Mouse (Mus musculus) liver, embryonic 16.5 days (tissue): ENCODE results near the gene Fyttd1. TPM values are rescaled to one million over a fixed set of nuclear protein-coding genes. Genes with fewer than 3 reads are reported as not detected.

Source experiments
- ATAC-seq: fragments of 200-750 bp; cut with Nextera tagmentation; 2 replicates; pipeline ENCODE4 v1.8.0; 2017; ENCODE audit warnings: low read depth, mild to moderate bottlenecking, moderate number of reproducible peaks, moderate library complexity
- H3K27ac ChIP-seq: fragments of 300-500 bp; sonication (generic); 2 replicates; pipeline ENCODE4 v1.5.1; 2014; ENCODE audit warnings: mild to moderate bottlenecking, low read length
- H3K27me3 ChIP-seq: fragments of 300-500 bp; sonication (generic); 2 replicates; pipeline ENCODE4 v1.6.1; 2014; ENCODE audit warnings: low read depth, low read length, mixed read lengths; ENCODE audit not compliant: control insufficient read depth, insufficient read depth
- H3K36me3 ChIP-seq: fragments of 300-500 bp; sonication (generic); 2 replicates; pipeline ENCODE4 v1.6.1; 2014; ENCODE audit warnings: mild to moderate bottlenecking; ENCODE audit not compliant: control insufficient read depth, insufficient read depth
- H3K4me1 ChIP-seq: fragments of 300-500 bp; sonication (generic); 2 replicates; pipeline ENCODE4 v1.6.1; 2014; ENCODE audit warnings: low read depth, low read length, mixed read lengths; ENCODE audit not compliant: control insufficient read depth
- H3K4me2 ChIP-seq: fragments of 300-500 bp; sonication (generic); 2 replicates; pipeline ENCODE4 v1.6.1; 2014; ENCODE audit warnings: low read depth, low read length, mixed read lengths
- H3K4me3 ChIP-seq: fragments of 300-500 bp; sonication (generic); 2 replicates; pipeline ENCODE4 v1.5.1; 2014; ENCODE audit warnings: low read depth, mild to moderate bottlenecking, low read length
- H3K9ac ChIP-seq: fragments of 300-500 bp; sonication (generic); 2 replicates; pipeline ENCODE4 v1.6.1; 2014; ENCODE audit warnings: low read depth, low read length
- H3K9me3 ChIP-seq: fragments of 300-500 bp; sonication (generic); replicated peaks from 2 replicates; pipeline ENCODE4 v1.6.1; 2016; ENCODE audit warnings: low read length; ENCODE audit not compliant: control insufficient read depth
- WGBS: fragments of 180-500 bp; shearing (Covaris S2); extraction: QIAGEN DNeasy Blood & Tissue Kit; methylation state at CpG from one replicate; pipeline ENCODE4 v1.1.7; 2014; ENCODE audit not compliant: insufficient replicate concordance; 5-methylcytosine and 5-hydroxymethylcytosine counted together
- polyA plus RNA-seq: library from polyadenylated mRNA; unstranded; fragments of >200 nt; fragmentation: Nextera tagmentation; extraction: Ambion mirVana; gene quantifications from 2 replicates; pipeline ENCODE4 v1.2.1, GENCODE M21; 2015

Gene Fyttd1
- polyA plus RNA-seq, 1 experiment from 2014 or later = 24.9 TPM

- no peak overlapping the region; the same call in none of the 2 replicates for H3K27ac ChIP-seq
- no peaks in the 10 kb centered on the region for H3K9me3 ChIP-seq
- no peaks in the 10 kb centered on the region for H3K27me3 ChIP-seq
- WGBS = 65% methylated on average over 3 of the region's 3 CpGs
- no peaks in the 10 kb centered on the region for H3K36me3 ChIP-seq
- no peak overlapping the region for H3K9ac ChIP-seq
- peaks cover 11% of the 10 kb centered on the region for H3K4me1 ChIP-seq
- H3K4me2 ChIP-seq = peak overlapping the region; percentile 11; the same call in 1 of the 2 replicates
- no peak for ATAC-seq
- no peak overlapping the region for H3K4me3 ChIP-seq
These were observed 1.5 kb upstream of the Fyttd1 start for GRCm38 (mm10) chr16:32875847-32876246.

GRCm38 (mm10) chr16:32876831-32877230, 469 bp upstream of the Fyttd1 start:
- Histone ChIP-seq H3K27ac (no peak overlapping the region; the same call in 1 of the 2 replicates), H3K9ac (peak overlapping the region; percentile 83; the same call in 1 of the 2 replicates), H3K9me3 (no peaks in the 10 kb centered on the region), H3K27me3 (no peaks in the 10 kb centered on the region), H3K4me1 (peaks cover 11% of the 10 kb centered on the region), H3K4me3 (peak overlapping the region; percentile 85), H3K36me3 (no peaks in the 10 kb centered on the region), H3K4me2 (peak overlapping the region; percentile 98)
- ATAC-seq = no peak
- 24% methylated on average over 9 of the region's 9 CpGs for WGBS

GRCm38 (mm10) chr16:32878157-32878598, 878 bp downstream of the Fyttd1 start:
- Histone ChIP-seq H3K4me3 (peak overlapping the region; percentile 85), H3K27me3 (no peaks in the 10 kb centered on the region), H3K4me2 (peak overlapping the region; percentile 98), H3K9me3 (no peaks in the 10 kb centered on the region), H3K9ac (peak overlapping the region; percentile 83), H3K4me1 (peaks cover 11% of the 10 kb centered on the region), H3K27ac (peak overlapping the region; percentile 33), H3K36me3 (no peaks in the 10 kb centered on the region)
- peak; percentile 6; the same call in 1 of the 2 replicates for ATAC-seq
- WGBS = under 1% methylated on average over 34 of the region's 34 CpGs

- H3K9ac ChIP-seq = no peak overlapping the region
- 64% methylated on average over 14 of the region's 14 CpGs for WGBS
These were observed 1.9 kb downstream of the Fyttd1 start for GRCm38 (mm10) chr16:32878972-32879926.

GRCm38 (mm10) chr16:32881538-32881937, 4.2 kb downstream of the Fyttd1 start:
- Histone ChIP-seq H3K9ac (no peak overlapping the region), H3K4me1 (peaks cover 11% of the 10 kb centered on the region), H3K4me2 (no peak overlapping the region), H3K9me3 (no peaks in the 10 kb centered on the region), H3K27ac (no peak overlapping the region), H3K27me3 (no peaks in the 10 kb centered on the region), H3K4me3 (no peak overlapping the region), H3K36me3 (no peaks in the 10 kb centered on the region)
- ATAC-seq = no peak
- WGBS = 75% methylated on average over 7 of the region's 7 CpGs

More at GRCm38 (mm10) chr16:32878972-32879926, 1.9 kb downstream of the Fyttd1 start:
- Histone ChIP-seq H3K27ac (no peak overlapping the region), H3K27me3 (no peaks in the 10 kb centered on the region), H3K9me3 (no peaks in the 10 kb centered on the region), H3K4me1 (peaks cover 11% of the 10 kb centered on the region), H3K36me3 (no peaks in the 10 kb centered on the region), H3K4me2 (peak overlapping the region; percentile 12; the same call in 1 of the 2 replicates), H3K4me3 (no peak overlapping the region)
- no peak for ATAC-seq

- no peak overlapping the region for H3K4me2 ChIP-seq
- WGBS = 77% methylated on average over 7 of the region's 7 CpGs
These were observed 10.7 kb downstream of the Fyttd1 start for GRCm38 (mm10) chr16:32887996-32888395.

GRCm38 (mm10) chr16:32889881-32890280, 12.6 kb downstream of the Fyttd1 start:
- H3K27me3 ChIP-seq = no peaks in the 10 kb centered on the region
- no peak for ATAC-seq
- 52% methylated on average over 2 of the region's 2 CpGs for WGBS
- H3K9me3 ChIP-seq = no peaks in the 10 kb centered on the region
- no peak overlapping the region for H3K4me2 ChIP-seq
- H3K9ac ChIP-seq = no peak overlapping the region
- no peaks in the 10 kb centered on the region for H3K4me1 ChIP-seq
- no peak overlapping the region for H3K27ac ChIP-seq
- no peak overlapping the region for H3K4me3 ChIP-seq
- H3K36me3 ChIP-seq = no peaks in the 10 kb centered on the region; the same call in 1 of the 2 replicates

More at GRCm38 (mm10) chr16:32887996-32888395, 10.7 kb downstream of the Fyttd1 start:
- Histone ChIP-seq H3K27ac (no peak overlapping the region), H3K36me3 (no peaks in the 10 kb centered on the region; the same call in 1 of the 2 replicates), H3K9me3 (no peaks in the 10 kb centered on the region), H3K9ac (no peak overlapping the region), H3K4me3 (no peak overlapping the region), H3K27me3 (no peaks in the 10 kb centered on the region), H3K4me1 (no peaks in the 10 kb centered on the region)
- ATAC-seq = no peak

- no peak overlapping the region for H3K4me3 ChIP-seq
- no peak overlapping the region for H3K9ac ChIP-seq
- H3K27ac ChIP-seq = no peak overlapping the region
- H3K9me3 ChIP-seq = no peaks in the 10 kb centered on the region
- no peak for ATAC-seq
- H3K4me2 ChIP-seq = no peak overlapping the region
- peaks cover 3% of the 10 kb centered on the region; the same call in 1 of the 2 replicates for H3K4me1 ChIP-seq
- peaks cover 3% of the 10 kb centered on the region; the same call in 1 of the 2 replicates for H3K36me3 ChIP-seq
- H3K27me3 ChIP-seq = no peaks in the 10 kb centered on the region
These were observed 18.8 kb downstream of the Fyttd1 start for GRCm38 (mm10) chr16:32896126-32896525.
